Mouse (Mus musculus): ENCODE data around the gene Cpne4.

The Cpne4 gene

DNA sequence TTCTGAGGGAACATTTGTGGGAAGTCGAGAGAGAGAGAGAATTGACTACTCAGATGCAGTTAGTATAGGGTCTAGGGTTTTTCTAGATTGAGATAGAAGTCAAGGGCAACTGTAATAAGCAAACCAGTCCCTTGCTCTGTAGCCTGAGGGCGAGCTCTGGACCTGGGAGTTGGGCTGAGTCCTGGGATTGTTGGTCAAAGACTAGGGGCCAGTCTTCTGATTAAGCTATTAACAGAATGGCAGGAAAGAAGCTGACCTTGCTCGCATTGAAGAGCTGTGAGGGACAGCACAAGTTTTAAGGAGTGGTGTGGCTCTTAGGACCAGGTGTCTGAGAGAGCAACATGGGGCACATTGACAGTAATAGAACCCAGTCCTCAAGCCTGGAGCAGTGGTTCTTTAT lies 140.0 kb downstream of the Cpne4 start:
- peak; percentile 57 for DNase-seq

DNA sequence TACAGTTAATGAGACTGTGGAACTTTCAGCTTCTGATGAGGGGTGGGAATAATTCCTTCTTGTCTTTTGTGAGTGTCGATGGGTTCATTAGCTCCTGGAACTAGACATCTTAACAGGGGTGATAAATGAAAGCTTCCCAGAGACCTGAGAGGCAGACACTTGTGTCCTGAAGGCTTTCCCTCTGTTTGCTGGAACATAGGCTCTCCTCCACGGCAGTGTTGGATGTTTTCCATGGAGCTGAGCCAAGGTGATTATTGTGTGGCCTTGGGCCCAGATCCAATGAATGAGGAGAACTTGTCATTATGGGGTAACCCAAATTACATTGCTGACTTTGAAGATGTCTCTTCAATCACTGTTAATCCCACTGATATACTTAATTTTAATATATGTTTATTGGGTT lies 146.1 kb downstream of the Cpne4 start:
- peak; percentile 21 for DNase-seq

DNA sequence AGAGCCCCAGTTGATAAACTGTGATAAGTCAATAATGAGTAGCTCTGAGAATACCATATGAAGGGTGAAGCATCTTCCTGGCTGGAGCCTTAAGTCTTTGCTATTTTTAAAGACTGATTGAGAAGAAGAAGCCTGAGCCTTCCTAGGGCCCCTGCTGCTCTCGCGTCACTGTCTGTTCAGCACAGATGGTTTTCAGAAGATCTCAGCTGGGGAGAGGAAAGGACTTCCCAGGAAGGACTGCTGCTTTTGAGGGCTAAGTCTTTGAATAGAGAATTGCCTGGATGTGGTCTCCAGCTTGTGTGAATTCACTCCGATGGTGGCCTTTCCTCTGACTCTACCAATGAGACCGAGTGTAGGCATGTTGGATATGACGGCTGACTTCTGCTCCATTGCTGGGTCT lies 163.7 kb downstream of the Cpne4 start:
- no peak for DNase-seq

DNA sequence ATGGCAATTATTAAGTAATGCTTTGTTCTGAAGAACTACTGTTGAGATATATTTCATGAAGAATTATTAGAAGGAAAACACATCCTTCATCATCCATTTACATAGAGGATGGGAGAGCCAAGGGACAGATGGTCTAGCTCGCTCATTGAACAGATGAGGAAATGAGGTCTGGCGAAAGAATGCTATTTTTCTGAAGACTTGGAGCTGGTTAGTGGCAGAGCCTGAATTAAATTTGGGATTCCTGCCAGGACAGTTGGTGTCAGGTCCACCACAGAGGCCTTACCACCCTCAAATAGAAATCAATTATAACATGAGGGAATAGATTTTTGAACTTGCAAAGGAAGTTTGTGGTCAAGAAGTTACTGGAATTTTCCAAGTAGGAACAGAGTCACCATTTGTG lies 178.2 kb downstream of the Cpne4 start:
- no peak for DNase-seq

DNA sequence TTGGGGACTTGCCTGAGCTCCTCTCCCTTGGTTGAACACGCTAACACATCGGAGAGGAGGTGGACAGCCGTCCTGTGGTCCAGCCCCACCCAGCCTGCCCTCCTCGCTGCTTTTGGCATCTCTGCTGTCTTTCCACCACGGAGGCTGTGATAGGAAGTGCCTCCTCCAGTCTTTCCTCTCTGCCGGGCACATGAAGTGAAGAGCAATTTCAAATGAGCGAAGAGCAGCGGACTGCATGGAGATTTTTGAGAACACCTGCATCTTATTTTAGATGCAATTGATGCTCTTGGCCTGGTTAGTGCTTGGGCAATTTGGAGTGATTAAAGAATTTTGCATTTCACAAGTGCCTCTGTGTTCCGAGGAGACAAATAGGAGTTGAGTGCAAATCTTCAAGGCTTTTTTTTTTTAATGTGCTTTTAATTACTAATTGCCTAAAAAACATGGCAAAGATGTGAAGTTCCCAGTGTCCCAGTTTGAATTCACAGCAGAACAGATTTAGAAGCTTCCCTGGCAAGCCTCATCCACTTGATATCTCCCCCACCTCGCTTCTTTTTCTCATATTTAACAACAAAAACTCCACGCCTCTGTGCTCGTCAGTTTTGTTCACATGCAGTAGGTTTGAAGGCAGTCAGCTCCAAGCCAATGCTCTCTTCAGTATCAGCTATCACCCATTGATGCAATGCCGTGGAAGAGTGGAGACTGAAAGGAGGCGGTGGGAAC lies 195.7 kb downstream of the Cpne4 start:
- DNase-seq: no peak

DNA sequence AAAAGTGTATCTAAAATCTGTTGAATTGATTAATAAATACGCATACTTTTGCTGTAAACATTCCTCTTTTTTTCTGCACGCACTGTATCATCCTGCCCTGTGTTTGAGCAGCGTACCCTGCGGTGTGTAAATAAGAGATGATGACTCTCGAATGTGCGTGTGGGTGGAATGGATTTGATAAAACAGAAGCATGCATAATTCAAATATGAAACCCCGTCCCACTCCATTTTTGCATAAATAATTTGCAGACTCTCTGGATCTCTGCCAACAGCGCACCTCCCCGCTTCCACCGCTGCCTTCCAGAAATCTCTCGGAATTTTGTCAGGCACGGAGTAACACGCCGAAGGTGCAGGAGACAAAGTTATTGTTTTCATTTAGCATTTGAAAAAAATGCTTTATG lies 208.4 kb downstream of the Cpne4 start:
- DNase-seq: no peak

DNA sequence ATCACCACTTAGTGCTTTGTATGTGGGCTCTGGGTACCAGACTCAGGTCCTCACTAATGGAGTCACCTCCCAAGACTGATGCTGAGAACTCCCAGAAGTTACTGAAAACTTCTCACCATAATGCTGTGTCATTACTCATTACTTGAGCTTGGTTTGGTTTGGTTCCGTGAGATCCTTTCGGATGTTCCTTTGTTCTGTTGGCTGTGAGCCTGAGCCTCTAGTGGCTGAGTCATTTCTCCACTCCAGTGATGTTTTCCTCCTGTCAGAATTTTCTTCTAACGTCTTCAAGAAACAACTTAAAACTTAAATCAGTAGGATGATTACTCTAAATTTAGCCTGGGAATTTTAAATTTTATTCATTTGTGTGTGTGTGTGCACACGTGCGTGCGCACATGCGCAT lies 212.9 kb downstream of the Cpne4 start:
- no peak for DNase-seq

DNA sequence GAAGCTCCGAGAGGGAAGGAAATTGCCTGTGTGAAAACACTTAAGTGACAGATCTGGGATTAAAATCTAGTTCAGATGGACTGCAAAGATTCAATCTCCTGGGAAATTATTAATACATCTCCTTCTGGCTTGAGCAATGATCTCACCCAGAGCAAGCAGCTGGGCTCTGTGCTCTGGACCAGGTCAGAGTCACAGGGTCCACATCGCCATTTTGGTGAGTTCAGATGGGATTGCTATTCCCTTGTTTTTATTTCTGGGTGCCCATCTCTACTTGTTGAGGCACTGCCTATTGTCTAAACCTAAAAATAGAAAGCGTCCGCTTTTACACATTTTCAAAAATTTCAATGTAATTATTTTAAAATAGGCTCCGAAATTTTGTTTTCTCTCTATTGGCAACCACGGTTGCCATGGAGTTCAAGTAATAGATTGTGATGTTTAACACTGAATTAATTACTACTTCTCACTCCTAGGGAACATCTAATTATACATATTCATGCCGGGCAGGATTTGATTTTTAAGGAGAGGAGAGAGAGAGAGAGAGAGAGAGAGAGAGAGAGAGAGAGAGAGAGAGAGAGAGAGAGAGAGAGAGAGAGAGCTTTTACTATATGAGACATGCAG lies 229.2 kb downstream of the Cpne4 start:
- no peak for DNase-seq

DNA sequence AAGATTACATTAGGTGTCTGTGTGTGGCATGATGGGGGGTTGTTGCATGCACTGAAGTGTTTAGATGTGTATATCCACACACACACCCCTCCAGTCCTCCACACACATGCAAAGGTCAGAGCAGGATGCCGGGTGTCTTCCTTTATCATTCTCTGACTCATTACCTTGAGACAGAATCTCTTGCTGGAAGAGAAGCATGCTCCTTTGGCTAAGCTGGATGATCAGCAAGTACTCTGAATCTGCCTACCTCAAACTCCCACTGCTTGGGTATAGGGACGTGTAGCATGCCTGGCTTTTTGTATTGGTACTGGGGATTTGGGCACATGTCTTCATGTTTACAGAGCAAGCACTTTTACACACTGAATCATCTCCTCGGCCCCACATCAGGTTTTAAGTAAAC lies 230.0 kb downstream of the Cpne4 start:
- no peak for DNase-seq

DNA sequence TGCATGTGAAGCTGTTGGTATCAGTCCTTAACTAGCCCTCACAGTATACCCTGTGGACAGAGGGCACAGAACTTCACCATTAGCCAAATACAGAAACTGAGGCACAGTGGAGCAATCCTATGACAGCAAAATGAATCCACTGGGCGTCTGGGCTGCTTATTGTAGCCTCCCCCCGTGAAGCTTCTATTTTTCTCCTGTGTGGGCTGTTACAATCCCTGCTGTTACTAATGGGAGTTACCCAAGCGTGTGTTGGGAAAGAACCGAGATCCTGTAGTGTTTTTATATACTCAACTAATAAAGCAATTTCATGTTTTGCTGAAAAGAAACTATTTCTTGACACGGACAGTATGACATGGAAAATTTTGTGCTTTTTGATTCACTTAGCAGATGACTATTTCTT lies 230.7 kb downstream of the Cpne4 start:
- no peak for DNase-seq

DNA sequence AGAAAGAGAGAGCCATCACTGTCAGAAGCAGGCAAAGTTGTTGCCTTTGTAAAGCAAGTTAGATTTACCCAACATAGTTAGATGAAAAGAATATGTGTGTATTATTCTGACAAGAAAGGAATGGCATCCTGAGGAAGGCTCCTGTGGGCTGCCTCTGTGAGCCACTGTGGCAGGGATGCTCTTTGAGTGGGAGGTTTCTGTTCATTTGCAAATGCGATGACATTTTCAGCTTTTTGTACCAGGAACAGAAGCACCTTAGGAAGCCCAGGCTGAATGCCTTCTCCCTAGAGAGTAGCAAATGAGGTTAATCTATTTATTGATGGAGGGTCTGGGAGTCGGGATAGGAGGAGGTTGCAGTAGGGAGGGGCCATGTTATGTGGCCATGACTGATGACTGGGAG lies 249.5 kb downstream of the Cpne4 start:
- DNase-seq: no peak

DNA sequence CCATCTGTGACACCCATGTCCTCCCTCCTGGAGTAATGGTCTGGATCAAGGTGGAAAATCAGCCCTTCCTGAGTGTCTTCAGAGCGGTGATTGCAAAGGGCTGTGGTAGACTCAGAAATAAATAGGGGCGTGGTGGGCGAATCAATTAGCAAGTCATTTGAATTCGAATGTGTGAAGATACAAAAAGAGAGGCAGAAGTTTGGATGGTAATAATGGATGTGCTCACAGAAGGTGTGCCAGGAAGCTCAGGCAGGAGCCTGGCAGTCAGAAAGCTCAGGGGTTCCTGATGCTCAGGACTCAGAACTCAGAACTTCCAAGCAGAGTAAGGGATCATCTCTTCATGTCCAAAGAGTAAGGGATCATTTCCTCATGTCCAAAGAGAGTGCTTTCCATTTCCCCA lies 257.7 kb downstream of the Cpne4 start:
- DNase-seq: no peak

DNA sequence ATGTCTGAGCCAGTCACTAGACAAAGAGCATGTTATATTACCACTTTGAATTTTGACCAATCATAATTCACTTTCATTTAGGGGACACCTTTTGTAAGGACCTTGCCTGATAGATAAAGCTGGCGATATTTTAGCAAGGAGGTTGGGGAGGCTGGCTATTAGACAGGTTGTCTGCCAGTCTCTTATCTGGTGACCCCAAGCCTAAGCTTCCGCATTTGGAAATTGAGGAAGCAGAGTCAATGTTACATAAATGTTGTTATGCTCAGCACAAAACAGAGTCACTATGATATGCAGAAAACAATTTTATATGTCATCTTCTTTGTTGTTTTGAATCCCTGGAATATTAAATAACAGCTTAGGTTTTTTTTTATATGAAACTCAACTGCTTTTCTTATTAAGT lies 267.6 kb downstream of the Cpne4 start:
- DNase-seq: no peak

DNA sequence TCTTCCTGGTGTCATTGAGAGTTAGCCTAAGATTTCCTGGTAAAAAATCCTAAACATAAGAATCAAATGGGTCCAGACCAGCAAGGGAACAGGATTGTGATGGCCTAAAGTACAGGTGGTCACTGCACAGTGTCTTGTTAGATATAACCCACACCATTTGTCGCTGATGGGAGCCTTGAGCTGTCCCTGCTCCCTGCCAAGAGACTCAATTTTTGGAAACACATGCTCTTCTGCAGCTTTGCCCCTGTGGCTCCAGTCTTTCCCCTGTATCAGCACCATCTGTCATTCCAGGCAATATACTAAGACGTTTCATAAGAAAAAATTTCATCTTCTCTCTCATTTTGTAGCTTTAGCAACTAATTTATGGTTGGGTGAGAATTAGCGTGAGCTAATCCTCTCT lies 281.6 kb downstream of the Cpne4 start:
- no peak for DNase-seq

DNA sequence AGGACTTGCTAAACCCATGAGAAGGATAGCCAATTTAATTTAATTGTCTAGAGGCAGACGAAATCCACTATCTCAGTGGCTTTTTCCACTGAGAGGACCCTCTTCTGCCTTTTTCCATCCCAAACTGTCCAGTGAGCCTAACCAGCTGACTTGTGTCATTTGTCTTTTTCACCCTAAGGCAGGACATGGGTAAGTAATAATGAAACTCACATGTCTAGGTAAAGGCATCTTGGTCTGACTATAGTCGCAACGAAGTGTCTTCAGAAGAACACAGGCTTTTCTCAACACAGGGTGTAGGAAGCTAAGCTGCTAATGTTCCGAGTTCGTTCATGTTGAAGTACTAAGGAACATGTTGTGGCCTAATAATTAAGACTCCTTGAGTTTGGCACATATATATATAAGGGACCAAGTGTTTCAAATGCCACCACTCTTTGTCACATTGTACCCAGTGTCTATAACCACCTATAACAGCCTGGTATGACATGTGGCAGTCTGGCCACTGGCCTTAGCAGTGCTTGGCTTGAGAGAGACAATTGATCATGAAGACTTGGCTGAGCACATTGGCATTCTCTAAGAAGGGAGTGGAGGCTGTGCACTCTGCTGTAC lies 286.0 kb downstream of the Cpne4 start:
- DNase-seq: no peak

DNA sequence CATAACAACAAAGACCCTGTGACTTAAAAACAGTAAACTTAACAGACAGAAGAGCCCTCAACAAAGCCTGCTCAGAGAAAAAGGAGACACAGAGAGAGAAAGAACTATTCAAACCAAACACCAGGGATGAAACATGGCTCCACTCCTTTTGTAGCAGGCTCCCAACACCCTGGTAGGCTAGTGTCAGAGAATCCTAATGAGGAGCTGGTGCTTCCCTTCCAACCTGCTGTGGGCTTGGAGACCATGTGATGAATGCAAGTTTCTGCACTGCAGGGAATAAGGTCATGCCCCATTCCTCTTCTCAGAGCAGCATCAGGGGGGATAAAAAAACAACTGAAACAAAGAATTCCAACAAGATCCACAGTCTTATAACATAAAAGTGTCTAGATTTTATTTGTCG lies 290.8 kb downstream of the Cpne4 start:
- DNase-seq: no peak

DNA sequence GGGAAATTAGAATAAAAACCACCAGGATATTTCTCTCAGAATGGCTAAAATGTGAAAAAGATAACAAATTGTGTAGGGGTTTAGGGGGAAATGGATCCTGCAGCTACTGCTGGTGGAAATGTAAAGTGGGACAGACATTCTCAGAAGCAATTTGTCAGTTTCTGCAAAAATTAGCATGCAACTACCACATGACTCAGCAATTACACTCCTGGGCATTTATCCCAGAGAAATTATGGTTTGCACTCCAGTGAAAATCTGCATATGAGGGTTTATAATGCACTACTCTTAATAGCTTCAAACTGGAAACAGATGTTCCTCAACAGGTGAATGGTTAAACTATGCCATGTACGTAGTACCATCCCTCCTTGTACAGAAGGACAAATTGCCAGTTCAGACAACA lies 294.2 kb downstream of the Cpne4 start:
- DNase-seq: no peak

DNA sequence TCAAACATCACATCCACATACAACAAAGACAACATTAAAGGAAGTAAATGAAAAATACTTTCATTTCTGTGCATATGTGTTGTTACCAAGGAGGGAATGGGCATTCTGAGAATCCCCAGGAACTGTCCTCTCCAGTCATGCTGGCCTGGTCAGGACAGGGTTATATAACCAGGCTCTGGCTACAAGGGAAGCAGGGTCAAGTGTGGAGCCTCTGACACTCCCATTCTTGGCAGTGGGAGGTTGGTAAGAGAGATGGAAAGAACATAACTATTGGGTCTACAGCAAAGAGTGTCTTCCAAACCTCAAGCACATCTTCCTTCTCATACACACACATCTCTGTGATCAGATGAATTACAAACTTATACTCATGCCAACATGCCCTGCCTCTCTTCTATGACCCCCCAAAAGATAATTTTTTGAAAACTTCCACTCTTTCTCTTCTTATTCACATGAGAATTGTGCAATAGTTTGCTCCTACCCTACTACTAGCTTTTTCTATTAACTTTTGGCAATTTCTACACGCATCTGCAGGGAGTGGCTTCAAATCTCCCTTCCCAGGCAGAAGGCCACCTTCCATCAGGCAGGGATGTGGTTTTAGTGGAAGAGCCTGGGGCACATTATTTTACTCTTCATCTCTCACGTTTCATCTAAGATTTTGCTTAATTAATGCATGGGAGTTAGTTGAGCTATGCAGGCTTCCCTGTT lies 298.3 kb downstream of the Cpne4 start:
- DNase-seq: peak; percentile 3

DNA sequence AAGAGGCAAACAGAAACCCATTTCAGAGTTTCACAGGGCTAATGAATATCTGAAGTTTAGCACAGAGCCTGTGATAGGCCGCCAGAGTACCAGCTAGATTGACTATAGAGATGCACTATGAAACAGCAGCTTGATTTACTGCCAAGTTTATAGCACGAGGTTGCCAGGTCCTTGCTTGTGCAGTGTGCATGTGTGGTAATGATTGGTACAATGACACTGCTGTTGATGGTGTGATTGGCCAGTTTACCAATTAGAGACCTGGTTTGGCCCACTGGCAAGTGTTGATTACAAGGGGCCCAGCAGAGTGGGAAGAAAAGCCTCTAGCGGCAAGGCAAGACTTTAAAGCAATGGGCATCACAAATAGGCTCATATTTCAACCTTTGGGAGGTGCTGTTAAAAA lies 306.6 kb downstream of the Cpne4 start:
- no peak for DNase-seq

DNA sequence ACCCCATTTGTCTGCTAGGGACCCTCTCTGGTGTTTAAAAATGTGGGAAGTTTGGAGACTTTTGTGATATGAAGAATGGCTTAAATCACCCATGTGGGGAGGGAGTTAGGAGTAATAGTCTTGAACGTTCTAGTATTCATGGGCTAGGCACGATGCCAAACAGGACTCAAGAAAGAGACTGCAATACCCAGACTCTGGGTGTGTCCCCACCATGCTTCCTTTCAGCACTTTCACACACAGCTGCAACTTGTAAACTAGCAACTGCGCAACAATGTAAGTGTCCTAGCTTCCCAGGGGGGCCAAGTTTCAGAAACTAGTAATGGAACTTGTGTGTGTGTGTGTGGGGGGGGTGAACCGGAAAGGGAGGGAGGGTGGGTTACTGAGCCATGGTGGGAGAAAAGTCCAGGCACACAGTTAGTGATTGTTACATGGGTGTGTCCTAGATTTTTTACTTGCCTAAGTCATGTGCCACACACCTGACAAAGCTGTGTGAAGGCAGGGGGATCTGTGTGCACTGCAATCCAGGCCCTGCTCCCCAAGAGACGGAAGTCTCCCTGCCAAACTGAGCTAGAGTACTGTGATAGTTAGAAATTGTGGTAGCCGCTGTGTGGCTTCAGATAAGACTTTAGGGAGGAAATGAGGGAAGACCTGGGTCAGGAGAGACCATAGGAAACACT lies 307.3 kb downstream of the Cpne4 start:
- no peak for DNase-seq

DNA sequence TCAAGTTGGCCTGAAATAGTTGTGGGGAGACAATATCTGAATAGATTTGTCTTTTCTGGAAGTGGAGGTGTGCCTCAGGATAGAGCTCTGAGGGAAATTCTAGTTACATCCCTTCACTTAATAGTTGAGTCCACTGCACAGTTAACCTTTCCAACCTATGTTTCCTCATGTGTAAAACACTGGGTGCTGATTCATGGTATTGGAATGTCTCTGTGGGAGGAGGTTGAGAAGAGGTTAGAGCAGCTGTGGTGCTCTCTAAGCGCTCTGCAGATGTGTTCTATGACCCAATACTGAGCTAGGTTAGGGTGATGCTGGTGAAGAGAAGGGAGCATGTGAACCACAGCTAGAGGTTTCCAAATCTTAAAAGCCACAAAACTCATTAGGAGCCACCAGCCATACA lies 318.7 kb downstream of the Cpne4 start:
- DNase-seq: no peak

DNA sequence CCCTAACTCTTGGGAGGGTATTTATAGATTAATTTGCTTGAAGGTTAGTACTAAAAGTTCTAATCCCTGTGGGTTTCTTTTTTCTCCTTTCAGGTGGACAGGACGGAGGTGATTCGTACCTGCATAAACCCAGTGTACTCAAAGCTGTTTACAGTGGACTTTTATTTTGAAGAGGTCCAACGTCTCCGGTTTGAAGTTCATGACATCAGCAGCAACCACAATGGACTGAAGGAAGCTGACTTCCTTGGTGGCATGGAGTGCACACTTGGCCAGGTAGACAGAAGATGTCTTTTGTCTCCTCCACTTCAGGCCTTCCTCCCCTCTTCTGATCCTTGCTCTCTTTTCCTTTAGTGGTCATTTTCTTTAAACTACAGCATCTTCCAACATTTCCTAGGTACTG lies 325.5 kb downstream of the Cpne4 start:
- no peak for DNase-seq

DNA sequence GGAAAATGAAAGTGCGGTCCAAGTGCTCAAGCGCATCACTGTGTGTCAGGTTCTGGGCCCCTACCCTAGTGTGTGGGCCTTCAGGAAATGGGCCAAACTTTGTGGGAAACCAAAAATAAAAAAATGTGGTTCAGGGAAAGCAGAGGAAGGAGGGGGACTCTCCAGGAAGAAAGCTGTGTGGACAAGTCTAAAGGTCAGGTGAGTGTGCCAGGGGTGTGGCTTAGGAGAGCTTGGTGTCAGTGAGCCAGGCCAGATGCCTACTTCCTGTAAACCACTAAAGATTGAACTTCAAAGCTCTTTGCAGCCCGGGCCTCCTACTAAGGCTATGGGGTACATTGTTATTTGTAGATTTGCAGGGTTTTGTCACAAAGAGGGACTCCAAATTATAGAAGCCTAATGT lies 327.1 kb downstream of the Cpne4 start:
- DNase-seq: peak; percentile 49

DNA sequence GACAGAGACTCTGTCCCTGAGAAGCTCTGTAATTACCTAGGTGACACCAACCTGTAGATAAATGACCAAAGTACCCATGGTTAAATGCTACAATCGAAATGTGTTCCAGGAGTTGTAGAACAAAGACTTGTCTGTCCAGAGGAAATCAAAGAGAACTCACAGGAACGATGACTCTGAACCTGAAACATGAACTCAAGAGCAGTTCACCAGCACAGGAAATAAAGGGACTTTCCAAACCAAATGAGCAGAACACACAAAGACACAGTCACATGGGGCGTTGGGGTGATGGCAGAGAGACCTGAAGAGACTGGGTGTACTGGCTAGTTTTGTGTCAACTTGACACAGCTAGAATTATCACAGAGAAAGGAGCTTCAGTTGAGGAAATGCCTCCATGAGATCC lies 329.9 kb downstream of the Cpne4 start:
- no peak for DNase-seq
